Mouse (Mus musculus) layer of hippocampus, postnatal 25 days (tissue): ENCODE data around the gene Zfp612. TPM values are rescaled to one million over a fixed set of nuclear protein-coding genes. Genes with fewer than 3 reads are reported as not detected.
"Not testable (repeated sequence)": the region's sequence is repeated elsewhere in the genome, so short reads cannot be mapped to it uniquely, and the experiment has no call there.

Source experiments
- DNase-seq, 2 experiments: peaks; one replicate each; pipeline ENCODE4 v3.0.0; 2022; ENCODE audit warnings: mixed read lengths in 2 of 2, low spot score in 1 of 2; ENCODE audit errors: extremely low spot score in 1 of 2
- total RNA-seq, 2 experiments: library from RNA; stranded (reverse); gene quantifications; 2 replicates each; pipeline ENCODE4 v1.2.3; 2021

The Zfp612 gene
- 10 to 100 TPM; 26.0 to 29.7 TPM for total RNA-seq

GRCm38 (mm10) chr8:110079282-110080221 lies at the start of gene Zfp612:
Gene Zfp612, plus strand, starts transcription at chr8:110079746.
- DNase-seq: peak; percentile 58 to 63

GRCm38 (mm10) chr8:110033771-110034170 lies 45.8 kb upstream of the Zfp612 start:
- not testable (repeated sequence) for DNase-seq

DNA sequence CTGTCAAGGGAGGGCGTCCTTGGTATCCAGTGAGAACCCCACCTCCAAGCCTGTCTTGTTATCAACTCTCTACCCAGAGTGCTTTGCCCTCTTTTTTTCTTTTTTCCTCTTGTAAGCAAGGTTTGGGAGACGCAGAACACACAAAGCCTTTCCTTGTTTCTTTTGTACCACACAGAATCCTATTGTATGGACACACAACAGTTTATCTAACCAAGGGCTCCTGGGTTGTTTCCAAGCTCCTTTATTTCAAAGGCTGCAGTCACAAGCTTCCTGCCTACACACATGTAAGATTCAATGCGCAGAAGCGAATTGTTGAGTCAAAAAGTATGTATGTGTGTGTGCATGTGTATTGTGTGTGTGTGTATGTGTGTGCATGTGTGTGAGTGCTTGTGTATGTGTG lies 45.2 kb upstream of the Zfp612 start:
- no peak for DNase-seq

GRCm38 (mm10) chr8:110036156-110036555 lies 43.4 kb upstream of the Zfp612 start:
- peak in 1 of 2 experiments; percentile 14 for DNase-seq

DNA sequence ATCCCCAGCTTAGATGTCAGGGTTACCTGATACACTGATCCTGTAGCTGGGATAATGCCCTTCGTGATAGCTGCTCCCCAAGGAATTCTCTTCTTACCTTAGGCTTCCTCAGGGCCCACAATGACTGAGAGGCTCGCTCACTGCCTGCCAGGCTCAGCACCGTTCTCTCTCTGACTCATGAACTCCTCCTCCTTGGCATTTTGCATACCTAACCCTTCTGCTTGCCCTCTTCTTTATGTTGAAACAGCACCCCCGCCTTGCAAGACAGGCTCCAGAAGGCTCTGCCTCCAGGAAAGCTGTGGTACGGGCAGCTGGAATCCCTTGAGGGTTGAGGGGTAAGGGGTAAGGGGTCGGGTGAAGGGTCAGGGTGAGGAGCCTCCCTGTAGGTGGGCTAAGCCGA lies 40.3 kb upstream of the Zfp612 start:
- no peak for DNase-seq

- no peak for DNase-seq
Measured at GRCm38 (mm10) chr8:110039659-110040058, 39.9 kb upstream of the Zfp612 start, which contains the start of gene Chst4. Gene Chst4, minus strand, starts transcription at chr8:110039740.

- no peak for DNase-seq
Measured at GRCm38 (mm10) chr8:110040509-110040908, 39.0 kb upstream of the Zfp612 start.

- DNase-seq: no peak
Measured at GRCm38 (mm10) chr8:110051208-110051607, 28.3 kb upstream of the Zfp612 start.

GRCm38 (mm10) chr8:110058207-110058606 lies 21.3 kb upstream of the Zfp612 start:
- DNase-seq: no peak

- DNase-seq: no peak
Measured at GRCm38 (mm10) chr8:110064161-110064560, 15.4 kb upstream of the Zfp612 start.

DNA sequence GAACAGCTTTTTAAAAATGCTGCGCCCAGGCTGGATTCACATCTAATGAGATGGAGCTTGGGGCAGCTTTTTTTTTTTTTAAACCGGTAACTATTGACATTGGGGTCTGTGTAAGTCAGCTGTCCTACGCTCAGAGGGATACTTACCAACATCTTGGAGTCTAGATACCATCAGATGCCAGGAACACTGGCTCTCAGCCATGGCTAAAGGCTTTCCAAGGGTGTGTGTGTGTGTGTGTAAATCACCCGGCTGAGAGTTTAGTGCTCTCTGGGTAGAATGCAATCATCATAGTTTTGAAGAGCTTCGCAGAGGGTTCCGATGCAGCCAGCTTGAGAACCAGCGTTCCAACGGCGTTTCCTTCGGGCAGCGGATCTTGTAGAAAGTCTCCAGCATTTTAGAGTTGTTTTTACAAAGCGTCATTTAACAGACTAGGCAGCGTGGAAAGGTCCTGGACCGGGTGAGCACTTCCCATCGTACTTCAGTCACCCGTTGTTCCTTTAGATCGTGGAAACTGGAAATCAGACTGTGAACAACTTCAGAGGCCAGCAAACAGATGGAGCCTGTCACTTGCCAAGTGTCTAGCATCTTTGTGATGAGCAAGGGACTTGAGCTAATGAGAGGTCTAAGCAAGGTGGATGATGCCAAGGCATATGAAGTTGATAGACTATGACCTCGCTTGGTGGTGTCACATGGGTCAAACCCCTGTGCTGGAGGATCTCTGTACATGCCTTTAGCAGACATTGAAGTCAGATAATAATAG lies 14.8 kb upstream of the Zfp612 start:
- no peak for DNase-seq

GRCm38 (mm10) chr8:110065676-110066075 lies 13.9 kb upstream of the Zfp612 start:
- DNase-seq: no peak

DNA sequence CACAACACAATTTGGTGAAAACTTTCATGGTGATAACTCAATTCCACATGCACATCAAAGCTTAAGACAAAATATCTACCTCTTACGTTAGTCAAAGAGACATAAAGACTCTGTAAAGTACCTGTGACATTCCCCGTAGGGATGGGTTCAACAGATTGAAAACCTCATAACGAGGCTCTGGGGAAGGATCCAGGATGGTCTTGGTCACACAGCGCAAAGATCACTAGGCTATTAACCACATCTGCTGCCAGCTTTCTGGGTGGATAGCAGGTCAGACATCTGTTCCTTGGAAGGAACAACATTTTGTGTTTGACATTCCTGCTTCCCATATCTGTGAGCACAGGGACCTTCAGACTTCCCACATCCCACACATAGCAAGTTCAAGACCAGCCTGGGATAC lies 9.8 kb upstream of the Zfp612 start:
- DNase-seq: no peak

DNA sequence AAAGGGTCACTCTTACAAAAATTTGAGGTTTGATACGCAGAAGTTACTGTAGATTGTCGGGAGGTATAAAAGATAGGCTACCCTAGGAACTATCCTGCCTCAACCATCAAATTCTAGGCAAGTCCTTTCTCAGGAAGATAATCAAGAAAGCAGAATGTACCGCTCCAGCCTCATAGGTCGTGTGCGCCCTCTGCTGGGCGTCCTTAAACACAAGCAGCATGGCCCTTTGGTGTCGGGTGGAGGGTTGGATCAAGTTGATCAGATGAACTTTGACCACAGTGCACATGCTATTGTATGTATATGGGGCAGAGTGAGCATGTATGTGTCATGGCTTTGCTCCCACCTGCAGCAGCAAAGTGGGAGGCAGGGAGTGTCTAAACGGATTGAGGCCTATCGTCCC lies 7.9 kb upstream of the Zfp612 start:
- peak; percentile 54 to 73 for DNase-seq

- DNase-seq: no peak
Measured at GRCm38 (mm10) chr8:110074496-110074895, 5.0 kb upstream of the Zfp612 start.

DNA sequence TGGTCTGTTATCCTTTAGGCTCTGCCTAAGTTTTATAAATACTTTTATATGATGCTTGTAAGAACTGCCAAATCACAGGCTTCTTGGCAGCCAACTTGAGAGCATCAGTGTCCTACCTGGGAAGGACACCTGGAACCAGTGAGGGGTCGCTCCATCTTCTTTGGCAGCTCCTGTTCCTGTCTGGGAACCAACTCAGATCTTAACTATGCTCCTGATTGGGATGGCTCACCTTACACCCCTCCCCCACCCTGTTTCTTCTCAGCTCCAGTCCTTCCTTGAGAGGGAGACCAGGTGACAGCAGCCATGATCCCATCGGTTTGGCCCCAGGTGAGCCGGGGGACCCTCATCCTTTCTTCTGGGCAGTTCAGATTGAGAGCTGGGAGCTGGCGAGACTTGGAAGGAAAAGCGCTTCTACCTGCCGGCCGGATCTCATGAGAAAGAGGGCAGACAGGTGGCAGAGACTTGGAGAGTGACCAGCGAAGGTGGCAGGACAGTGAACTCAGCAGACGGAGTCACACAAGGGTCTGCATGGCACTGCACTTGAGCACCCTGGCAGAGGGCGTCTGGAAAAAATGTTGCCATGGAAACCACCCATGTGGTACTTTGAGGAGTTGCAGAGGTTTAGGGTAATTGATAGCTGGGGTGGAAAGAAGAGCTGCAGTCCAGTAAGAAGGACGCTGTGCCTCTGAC lies 3.0 kb downstream of the Zfp612 start:
- DNase-seq: no peak

- no peak for DNase-seq
Measured at GRCm38 (mm10) chr8:110091869-110092268, 12.3 kb downstream of the Zfp612 start.

DNA sequence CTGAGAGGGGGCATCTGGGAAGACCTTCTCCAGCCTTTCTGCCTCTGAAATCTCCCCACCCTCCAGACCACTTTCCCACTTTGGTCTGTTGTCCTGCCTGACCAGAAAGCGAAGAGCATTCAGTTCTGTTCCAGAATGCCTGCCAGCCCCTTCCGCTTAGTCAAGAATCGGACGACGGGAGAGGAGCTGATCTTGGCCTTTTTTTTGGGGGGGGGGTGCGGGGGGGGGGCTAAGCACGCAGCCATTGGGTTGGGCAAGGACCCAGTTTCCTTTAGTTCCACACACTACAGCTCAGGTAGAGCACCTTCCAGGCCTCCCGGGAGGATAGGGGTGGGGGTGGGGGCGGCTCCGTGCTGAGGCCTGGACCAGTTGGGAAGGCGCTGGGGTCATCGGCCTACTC lies 21.4 kb downstream of the Zfp612 start, which contains the start of gene Gm21964:
Gene Gm21964 (plus strand): TSS at position 301 of the 400 bp plus-strand sequence.
- no peak for DNase-seq

- DNase-seq: no peak
Measured at GRCm38 (mm10) chr8:110101676-110102075, 22.1 kb downstream of the Zfp612 start.

- no peak for DNase-seq
Measured at GRCm38 (mm10) chr8:110102653-110103052, 23.1 kb downstream of the Zfp612 start, which contains the start of gene Gm17720. Gene Gm17720, minus strand, starts transcription at chr8:110102753.
